Mouse (Mus musculus) embryo, embryonic 9.5 days (tissue): ENCODE results near the gene Gm20695.

Experiments
- DNase-seq: peaks from one replicate; pipeline ENCODE4 v3.0.0-alpha.2; 2017; ENCODE audit errors: extremely low spot score

The Gm20695 gene

GRCm38 (mm10) chr16:3895173-3895792 is 10.8 kb downstream of the Gm20695 start:
- DNase-seq: no peak

GRCm38 (mm10) chr16:3896046-3896445 is 11.6 kb downstream of the Gm20695 start:
- no peak for DNase-seq

- DNase-seq: no peak
Measured at GRCm38 (mm10) chr16:3896553-3896952, 12.1 kb downstream of the Gm20695 start.

GRCm38 (mm10) chr16:3907471-3907870 is 23.0 kb downstream of the Gm20695 start:
- no peak for DNase-seq

GRCm38 (mm10) chr16:3908537-3909111 is 24.2 kb downstream of the Gm20695 start, which contains the start of the genes 1700037C18Rik and Cluap1:
TSS of gene 1700037C18Rik (minus strand) at chr16:3908689.
TSS of gene Cluap1 (plus strand) at chr16:3908801.
- peak; percentile 90 for DNase-seq

- no peak for DNase-seq
Measured at GRCm38 (mm10) chr16:3909118-3909517, 24.7 kb downstream of the Gm20695 start.

GRCm38 (mm10) chr16:3920756-3921155 is 36.3 kb downstream of the Gm20695 start:
- no peak for DNase-seq

- DNase-seq: no peak
Measured at GRCm38 (mm10) chr16:3923515-3923914, 39.1 kb downstream of the Gm20695 start.

GRCm38 (mm10) chr16:3923966-3924365 is 39.5 kb downstream of the Gm20695 start:
- no peak for DNase-seq

- no peak for DNase-seq
Measured at GRCm38 (mm10) chr16:3928582-3928981, 44.1 kb downstream of the Gm20695 start.

- DNase-seq: no peak
Measured at GRCm38 (mm10) chr16:3929151-3929550, 44.7 kb downstream of the Gm20695 start.

GRCm38 (mm10) chr16:3933536-3933935 is 49.1 kb downstream of the Gm20695 start:
- DNase-seq: no peak

GRCm38 (mm10) chr16:3934091-3934490 is 49.6 kb downstream of the Gm20695 start:
- no peak for DNase-seq

- no peak for DNase-seq
Measured at GRCm38 (mm10) chr16:3934701-3935100, 50.3 kb downstream of the Gm20695 start.

- no peak for DNase-seq
Measured at GRCm38 (mm10) chr16:3951141-3951540, 66.7 kb downstream of the Gm20695 start.

GRCm38 (mm10) chr16:3956369-3956768 is 71.9 kb downstream of the Gm20695 start:
- no peak for DNase-seq

GRCm38 (mm10) chr16:3959261-3959660 is 74.8 kb downstream of the Gm20695 start:
- DNase-seq: no peak

GRCm38 (mm10) chr16:3964990-3965389 is 80.5 kb downstream of the Gm20695 start:
- DNase-seq: no peak

- DNase-seq: no peak
Measured at GRCm38 (mm10) chr16:3965534-3965933, 81.1 kb downstream of the Gm20695 start.
